Mouse (Mus musculus) forebrain, embryonic 15.5 days (tissue): ENCODE data around the gene Znhit6. TPM values are rescaled to one million over a fixed set of nuclear protein-coding genes. Genes with fewer than 3 reads are reported as not detected.

Source experiments
- polyA plus RNA-seq: library from polyadenylated mRNA; unstranded; fragments of >200 nt; fragmentation: Nextera tagmentation; extraction: Ambion mirVana; gene quantifications from 2 replicates; pipeline ENCODE4 v1.2.1, GENCODE M21; 2015

Znhit6 gene
- polyA plus RNA-seq, 1 experiment from 2014 or later: 27.8 TPM

Other genes with a start within 250 kb of the Znhit6 start
- 27.2 and 30.1 TPM in 2 replicates for gene Ccn1, start 73.8 kb downstream of the Znhit6 start, polyA plus RNA-seq
- gene Ddah1, start 182.5 kb downstream of the Znhit6 start, polyA plus RNA-seq: 162 and 170 TPM in 2 replicates